Mouse (Mus musculus): ENCODE data around the gene 5730596B20Rik.

The 5730596B20Rik gene

DNA sequence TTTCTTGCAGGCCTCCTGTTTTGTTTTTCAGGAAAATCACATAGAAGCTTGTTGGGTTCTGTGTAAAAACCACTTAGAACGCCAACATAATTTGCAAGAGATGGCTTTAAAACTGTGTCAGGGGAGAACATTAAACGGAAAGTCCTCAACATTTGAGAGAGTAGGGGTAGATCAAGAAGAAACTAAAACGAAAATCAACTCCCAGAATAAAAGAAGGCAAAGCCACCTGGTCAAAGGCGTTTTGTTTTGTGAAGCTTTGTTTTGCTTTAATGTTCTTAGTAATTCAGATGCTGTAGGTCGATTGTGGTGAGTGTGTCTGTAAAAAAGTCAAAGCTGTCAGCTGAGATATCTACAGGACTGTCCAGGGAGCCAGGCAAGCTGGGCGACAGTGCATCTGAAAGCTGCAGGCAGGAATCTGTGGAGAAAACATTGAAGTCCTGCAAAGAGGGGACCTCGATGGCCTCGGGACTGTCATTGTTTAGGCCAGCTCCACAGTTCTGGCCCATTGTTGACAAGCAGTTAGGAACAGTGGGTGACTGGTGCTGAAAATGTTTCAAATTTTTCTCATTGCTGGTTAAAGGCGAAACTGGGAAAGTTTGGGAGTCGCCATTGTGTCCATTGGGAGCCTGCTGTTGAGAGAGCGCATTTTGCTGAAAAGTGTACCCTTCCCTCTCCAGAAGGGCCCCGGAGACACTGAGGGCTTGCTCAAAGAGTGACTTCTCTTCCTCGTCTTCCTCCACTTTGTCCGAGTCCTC lies 14.5 kb upstream of the 5730596B20Rik start:
- peak in 1 of 2 experiments; percentile 44 for DNase-seq

DNA sequence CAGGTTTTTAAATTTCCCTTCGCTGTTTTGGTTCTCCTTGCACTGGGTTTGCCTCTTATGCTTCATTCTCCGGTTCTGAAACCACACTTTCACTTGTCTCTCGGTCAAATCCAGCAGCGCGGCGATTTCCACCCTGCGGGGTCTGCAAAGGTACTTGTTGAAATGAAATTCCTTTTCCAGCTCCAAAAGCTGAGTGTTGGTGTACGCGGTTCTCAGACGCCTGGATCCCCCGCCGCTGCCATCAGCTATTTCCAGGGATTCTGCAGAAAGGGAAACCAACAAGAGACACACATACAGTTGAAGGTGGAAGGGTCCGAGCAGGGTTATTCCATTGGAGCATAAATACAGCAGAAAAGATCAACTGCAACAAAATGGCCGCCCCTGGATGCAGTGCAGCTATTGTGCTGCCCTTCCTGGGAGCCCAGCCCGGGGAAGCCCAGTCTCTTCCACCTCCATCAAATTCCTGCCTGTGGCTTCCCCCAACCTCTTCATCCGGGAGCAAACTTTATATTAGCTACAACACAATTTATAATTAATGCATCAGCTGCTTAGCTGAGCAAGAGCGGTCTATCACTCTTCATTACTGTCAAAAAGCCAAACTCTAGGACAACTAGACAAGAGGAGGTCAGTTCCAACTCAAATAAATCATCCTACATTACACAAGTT lies 13.8 kb upstream of the 5730596B20Rik start:
- peak in 1 of 2 experiments; percentile 34 for DNase-seq

DNA sequence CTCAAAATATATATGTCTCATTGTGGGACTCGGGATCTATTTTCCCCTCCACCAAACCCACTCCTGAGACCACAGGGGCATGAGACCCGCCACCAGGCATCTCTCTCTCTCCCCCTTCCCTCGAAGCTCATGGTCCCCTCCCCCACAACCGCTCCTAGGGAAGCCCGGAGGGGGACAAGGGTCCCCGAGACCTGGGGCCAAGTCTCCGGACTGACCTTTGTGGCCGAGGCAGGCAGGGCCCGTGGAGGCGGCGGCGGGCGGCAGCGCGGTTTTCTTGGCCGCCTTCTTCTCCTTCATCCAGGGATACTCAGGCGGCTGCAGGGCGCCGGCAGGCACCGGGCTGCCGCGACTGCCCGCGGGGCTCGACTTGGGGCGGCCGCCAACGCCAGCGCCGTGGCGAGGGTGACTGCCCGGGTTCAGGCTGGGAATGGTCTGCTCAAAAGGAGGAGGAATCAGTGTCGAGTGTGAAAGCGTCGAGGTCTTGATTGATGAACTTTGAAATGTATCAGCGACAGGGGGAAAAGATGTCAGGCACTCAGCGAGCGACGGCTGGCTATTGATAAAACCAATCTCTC lies 13.2 kb upstream of the 5730596B20Rik start:
- peak; percentile 30 to 48 for DNase-seq

DNA sequence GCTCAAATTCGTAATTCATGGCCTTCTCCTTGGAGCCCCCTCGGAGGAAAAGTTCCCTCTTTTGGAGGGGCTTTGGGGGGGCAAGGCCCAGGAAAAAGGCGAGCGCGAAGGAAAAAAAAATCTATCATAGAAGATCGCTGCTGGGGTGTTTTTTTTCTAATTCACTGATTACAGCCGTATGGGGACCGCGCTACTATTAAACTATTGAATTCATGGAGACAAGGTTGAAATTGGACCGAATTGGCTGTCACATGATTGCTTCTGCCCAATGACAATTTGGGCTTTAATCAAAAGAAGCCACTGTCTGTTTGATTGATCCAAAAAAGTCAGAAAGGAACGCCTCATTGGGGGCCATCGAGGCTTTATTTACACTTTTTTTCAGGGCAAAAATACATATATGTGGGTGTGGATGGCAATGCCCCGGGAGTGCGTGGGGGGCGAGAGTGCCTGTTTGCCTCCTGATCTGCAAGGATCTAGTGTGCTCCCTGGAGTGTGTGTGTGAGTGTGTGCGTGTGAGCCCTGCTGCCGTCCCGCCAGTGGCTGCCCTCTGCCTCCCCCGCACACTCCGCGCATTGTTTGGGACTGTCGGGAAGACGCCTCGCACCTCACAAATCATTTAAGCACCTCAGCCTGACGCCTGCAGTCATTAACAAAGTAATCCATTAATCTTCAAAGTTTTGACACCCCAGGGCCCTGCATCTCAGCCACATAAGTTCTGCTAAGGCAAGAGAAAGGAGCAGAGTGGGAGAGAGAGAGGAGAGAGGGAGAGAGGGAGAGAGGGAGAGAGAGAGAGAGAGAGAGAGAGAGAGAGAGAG lies 12.5 kb upstream of the 5730596B20Rik start, which contains the start of gene Hoxa2:
Hoxa2 (minus strand) TSS at position 206 of the 815 bp plus-strand sequence.
- DNase-seq = peak in 1 of 2 experiments; percentile 17

DNA sequence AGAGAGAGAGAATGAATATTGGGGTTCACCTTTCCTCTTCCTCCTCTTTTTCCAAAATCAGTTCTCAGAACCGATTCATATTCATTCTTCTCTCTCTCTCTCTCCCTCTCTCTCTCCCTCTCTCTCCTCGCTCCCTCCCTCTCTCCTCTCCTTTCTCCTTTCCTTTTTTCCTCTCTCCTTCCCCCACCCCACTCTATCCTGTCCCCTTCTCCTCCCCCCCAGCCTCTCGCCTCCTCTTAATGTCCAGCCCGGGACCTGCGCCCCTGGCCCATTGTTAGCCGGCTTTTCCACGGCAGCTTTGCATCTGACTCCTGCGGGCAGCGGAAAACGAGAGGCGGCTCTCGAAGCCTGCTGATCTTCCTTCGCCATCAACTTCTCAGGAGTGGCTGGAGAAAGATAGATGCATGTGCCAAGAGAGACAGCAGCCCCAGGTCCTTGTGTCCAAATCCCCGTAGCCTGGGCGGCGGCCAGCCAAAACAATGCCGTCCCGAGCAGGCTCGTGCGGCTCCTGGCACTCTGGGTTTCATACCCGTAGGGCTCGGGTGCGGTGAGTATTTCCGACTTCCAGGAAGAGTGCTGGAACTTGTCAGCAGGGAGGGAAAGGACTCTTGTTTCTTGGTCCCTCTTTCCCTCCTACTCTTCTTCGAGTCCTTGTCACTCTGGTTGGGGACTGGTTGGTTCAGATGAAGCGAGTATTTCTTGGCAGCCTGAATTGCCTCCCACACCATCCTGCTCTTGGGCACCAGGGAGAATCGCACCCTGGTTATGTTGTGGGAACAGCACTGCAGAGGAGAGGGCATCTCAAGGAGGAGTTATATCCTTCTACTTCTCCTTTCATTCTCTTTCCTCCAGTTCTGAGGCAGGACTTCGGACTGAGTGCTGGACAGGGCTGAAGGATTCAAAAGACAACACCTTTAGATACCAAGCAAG lies 11.6 kb upstream of the 5730596B20Rik start:
- DNase-seq = peak in 1 of 2 experiments; percentile 31

DNA sequence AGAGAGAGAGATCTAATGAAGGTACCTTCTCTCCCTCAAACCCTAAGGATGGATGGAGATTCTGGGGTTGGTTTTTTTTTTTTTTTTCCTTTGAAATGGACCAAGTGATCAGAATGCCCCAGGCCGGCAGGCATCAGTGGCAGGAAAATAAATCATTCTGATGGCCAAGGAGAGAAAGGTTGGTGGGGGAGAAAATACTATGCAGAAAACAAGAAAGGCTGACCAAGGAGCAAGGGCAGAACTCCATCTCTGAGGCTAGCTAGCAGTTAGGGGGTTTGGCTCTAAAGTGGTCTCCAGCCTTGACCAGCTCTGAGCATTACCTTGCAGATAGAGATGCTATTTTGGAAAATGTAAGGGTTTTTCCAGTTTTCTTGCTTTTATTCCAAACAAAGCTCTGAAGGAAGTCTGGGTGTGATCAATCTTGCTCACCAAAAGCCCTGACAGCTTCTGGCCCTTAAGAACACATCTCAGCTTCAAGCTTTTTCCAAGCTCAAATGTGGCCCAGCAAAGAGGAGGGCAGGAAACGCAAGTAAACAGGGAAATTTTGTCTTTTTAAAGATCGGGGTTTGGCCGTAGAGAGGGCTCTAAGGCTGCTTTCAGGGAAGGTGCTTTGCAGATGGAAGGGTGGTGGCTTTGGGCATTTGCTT lies 10.7 kb upstream of the 5730596B20Rik start:
- no peak for DNase-seq

DNA sequence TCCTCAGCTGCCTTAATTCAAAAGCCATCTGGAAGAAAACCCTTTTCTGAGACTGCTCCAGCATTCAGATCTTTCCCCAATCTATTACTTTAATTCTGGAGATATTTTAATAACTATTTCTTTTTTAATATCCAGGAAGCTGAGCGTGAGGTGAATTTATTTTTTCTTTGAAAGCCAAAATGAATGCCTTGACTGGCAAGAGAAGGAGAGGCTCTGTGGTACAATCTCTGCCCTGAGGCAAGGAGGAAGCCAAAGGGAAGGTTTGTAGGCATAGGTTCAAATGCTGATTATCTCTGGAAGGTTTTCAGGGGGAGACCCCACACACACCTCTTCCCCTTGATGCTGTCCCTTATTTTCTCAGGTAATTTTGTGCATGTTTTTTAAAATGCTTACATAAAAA lies 10.1 kb upstream of the 5730596B20Rik start:
- no peak for DNase-seq

DNA sequence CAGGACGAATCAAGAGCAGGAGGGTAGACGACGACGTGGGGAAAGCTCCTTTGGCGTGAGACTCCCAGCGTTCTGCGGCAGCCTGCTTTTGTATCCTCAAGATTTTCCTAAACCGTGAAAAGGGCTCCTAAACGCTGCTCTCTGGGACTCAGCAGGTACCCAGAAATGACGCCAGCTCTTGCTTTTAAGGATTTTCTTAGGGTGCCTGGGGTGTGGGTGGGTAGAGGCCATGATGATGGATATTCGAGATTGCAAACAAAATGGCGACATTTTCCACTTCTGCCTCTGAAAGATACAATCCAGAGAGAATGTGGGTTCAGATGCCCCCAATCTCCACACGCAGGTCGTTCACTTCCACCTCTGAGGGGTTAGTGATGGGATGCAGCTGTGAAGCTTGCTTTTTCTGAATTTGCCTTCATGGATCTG lies 9.5 kb upstream of the 5730596B20Rik start:
- no peak for DNase-seq

DNA sequence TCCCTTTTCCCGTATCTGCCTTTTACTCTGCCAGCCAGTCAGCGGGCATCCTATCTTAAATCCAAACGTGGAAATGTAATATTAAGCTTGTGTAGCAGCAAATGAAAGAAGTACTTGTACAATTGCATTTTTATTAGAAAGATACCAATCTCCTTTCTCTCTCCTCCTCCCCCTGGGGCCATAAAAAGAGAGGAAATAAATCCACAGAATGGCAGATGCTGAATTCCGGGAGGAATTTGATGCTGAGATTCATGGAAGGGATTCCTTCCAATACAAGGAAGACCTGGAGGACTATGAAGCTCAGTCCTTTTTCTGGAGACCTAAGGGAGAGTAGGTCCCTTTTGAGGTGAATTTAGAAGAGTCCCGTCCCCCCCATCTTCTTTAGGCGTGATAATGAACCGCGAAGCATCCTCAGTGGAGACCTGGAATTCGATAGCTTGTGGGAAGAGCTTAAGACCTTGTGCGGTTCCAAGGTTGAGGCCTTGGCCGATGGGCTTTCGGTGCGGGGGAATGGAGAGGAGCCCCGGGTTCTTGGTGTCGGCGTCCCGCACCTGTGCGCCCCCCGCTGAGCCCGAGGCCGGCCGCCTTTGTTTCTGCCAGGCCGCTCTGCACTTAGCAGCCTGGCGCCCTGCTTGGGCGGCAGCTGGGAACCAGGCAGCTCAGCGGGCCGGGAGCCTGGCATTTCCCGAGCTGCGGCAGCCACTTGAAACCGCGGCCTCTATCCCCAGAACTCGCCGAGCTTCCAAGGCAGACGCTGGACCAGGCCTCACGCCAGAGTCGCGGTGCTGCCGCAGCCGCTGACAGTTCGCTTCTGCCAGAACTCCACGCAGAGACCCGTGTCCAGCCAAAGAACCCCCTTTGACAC lies 8.9 kb upstream of the 5730596B20Rik start:
- DNase-seq = peak; percentile 55 to 65

DNA sequence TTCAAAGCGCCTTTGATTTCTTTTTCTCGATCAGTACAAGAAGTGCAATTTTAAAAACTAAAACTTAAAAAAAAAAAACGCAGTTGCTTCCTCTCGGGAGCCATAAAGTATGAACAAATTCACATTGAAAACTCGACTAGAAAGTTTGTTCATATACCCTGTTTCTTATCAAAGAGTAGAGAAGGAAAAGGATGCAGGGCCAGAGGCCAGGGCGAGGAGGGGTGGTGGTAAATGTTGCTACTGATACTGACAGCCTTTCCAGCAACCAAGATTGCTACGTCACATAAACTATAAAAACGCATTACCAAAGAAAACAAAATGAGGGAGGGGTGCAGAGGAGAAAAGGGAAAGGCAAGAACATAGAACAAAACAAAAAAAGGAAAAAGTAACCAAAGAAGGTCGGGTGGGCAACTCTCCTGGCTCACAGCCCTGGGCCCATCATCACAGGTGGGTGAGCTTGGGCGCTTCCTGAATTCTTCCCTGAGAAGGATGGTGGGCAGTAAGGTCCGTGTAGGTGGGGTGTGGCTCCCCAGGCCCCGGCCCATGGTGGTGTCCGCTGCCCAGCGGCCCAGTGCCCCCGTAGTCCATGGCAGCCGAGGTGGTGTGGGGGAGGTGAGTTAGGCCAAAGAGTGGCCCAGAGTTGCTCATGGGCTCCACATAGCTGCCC lies 7.7 kb upstream of the 5730596B20Rik start:
- DNase-seq = no peak

DNA sequence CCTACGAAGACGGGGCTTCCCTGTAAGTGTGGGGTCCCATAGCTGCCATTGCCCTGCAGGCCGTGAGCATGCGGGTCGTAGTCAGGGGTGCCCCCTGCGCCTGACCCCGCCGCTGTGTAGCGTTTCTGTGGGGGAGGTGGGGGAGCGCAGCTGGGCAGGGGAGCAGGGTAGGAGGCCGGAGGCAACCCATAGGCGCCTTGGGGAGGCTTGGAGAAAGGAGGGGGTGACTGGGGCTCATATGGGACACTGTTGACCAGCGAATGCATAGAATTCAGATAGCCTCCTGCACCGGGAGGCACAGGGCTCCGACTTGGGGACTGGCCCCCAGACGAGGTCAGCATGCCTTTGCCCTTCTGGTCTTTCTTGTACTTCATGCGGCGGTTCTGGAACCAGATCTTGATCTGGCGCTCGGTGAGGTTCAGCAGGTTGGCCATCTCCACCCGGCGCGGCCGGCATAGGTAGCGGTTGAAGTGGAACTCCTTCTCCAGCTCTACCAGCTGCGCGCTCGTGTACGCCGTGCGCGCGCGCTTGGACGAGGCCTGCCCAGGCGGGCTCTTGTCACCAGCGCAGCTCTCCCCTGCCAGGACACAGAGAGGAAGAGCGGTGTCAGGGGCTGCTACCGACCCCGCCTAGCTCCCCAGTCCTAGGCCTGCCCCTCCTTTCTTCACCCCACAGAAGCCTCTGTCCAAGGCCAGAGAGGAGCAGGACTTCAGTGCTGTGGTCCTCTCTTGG lies 7.0 kb upstream of the 5730596B20Rik start:
- no peak for DNase-seq

DNA sequence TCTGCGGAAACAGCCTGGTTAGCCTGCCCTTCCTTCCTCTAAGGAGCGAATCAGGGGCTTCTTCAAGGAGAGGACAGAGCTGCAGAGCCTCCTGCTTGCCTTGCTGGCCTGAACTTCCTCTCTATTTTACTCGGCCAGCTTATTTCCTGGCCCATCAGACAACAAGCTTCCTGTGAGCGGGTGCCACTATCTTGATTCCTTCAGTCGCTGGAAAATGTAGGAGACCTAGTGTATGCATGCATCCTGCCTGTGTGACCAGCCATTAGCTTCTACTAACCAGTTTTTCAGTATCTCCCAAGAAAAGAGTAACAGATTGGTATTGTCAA lies 6.4 kb upstream of the 5730596B20Rik start:
- no peak for DNase-seq

DNA sequence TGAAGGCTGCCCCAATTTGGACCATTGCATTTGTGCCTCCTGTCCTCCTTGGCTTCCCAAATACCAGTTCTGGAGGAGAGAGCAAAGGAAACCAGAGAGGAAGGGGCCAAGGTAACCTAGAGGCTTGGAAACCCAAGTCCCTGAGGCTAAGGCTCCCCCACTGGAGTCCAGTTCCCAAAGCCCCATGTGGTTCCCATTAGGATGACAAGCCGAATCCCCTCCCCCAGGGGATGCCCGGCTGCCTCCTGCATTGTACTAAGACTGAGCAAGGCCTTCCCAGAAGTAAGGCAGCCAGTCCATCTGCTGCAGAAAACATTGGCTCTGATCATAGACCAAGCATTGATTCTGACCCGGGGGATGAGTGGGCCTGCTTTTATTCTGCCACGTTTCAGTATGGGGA lies 6.0 kb upstream of the 5730596B20Rik start:
- no peak for DNase-seq

DNA sequence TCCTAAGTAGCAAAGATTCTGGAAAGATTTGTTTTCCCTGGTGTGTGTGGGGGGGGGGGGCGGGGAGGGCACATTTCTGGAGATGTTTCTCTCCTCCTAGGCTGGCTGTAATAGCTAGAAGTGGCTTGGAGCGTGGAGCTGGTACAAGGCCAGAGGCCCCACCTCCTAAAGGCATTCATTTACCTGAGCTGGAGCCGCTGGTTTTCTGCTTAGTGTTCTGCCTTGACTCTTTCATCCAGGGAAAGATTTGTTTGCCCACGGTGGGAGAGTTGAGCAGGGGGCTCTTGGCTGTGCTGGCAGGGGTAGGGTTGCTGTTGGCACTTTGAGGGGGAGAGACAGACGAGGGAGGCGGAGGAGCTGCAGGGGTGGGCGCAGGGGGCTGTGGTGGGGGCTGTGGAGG lies 5.4 kb upstream of the 5730596B20Rik start:
- DNase-seq = no peak

DNA sequence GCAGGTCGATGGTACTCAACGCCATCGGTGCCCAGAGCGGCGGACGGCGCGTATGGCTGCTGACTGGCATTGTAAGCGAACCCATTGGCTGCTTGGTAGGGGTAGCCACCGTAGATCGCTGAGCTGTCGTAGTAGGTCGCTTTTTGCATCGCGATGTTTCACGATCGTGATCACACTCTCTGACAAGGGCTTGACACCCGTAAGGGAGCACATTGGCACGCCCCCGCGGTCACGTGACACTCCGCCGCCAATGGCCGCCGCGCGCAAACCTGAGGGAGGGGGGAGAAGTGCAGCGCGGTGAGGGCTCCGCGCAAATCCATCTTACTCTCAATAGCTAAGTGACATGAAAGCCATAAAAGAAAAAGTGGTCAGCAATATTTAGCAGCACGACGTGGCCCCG lies 4.8 kb upstream of the 5730596B20Rik start:
- peak; percentile 60 to 76 for DNase-seq

DNA sequence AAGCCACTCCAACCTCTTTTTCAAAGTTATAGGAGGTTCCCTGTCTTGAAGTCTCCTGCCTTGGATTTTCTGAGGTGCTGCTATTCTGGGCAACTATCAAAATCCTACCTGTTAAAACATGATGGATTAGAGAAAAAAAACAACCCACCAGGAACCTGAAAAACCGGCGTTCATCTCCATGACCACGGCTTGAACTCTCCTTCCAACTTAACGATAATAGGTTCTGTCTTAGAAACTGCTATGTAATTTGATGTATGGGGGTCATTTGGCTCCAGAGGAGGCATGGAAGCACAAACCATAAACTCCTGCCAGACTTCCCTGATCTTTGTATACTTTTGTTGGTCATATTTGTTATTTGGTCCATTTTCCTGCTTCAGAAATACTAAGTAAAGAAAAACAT lies 3.6 kb upstream of the 5730596B20Rik start:
- DNase-seq = no peak

DNA sequence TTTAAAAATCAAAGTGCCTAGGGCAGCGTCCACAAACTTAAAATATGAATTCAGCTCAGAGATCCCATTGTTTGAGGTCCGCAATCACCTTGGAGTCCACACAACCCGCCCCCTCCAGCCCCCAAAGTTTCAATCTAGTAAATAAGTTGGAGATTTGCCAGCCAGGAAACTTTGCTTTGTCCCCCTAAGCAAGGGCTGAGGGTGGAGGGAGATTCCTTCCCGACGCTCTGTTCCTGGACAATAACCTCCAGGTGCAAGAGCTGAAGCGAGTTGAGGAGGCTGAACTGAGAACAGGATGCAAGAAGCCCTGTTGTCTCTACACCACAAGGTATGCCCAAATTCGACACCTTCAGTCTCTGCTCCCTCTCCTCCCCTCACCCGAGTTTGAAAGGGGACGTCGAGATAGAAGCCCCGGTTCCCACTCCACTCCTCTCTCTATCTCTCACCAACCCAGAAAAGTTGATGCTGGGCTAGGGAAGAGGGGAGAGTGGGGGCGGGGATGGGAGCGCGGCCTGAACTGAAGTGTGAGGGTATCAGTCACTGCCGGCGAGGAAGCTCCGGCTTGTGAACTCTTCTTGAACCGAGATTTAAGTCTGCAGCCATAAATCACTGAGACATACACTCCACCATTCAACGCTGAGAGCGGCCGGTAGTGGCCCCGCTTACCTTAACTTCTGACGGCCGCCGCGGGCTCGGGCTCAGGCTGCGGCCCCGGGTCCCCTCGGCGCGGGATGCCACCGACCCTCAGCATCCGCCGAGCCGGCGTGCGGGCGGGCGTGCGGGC lies 2.1 kb upstream of the 5730596B20Rik start:
- DNase-seq = peak in 1 of 2 experiments; percentile 34

DNA sequence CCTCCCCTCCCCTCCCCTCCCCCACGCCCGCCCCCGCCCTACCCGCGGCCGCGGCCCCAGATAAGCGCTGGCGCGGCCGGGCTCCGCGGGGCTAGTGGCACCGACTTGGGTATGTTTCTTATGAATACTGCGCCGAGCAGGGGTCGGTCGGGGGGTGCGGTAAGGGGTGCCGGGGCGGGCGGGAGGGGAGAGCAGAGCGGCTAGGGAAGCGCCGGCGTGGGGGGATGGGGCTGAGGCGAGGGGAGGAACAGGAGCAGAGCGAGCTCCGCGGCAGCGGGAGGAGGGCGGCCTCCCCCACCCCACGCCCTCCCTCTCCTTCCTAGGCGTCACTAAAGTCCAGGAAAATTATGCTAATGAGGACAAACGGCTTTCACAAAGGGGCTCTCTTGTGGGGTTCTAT lies 1.4 kb upstream of the 5730596B20Rik start:
- DNase-seq = peak in 1 of 2 experiments; percentile 43

Data from cerebellum, postnatal 10 days (tissue).